Mouse (Mus musculus) cerebellum, adult 11-12 months (tissue): ENCODE results near the gene Zfp961.
"Not testable (repeated sequence)": the region's sequence is repeated elsewhere in the genome, so short reads cannot be mapped to it uniquely, and the experiment has no call there.

Source experiments
- DNase-seq: peaks from one replicate; pipeline ENCODE4 v3.0.0; 2022

Zfp961 gene

GRCm38 (mm10) chr8:71964051-71964450, 13.2 kb downstream of the Zfp961 start:
- no peak for DNase-seq

GRCm38 (mm10) chr8:71965166-71965565, 14.3 kb downstream of the Zfp961 start:
- DNase-seq, result no peak

GRCm38 (mm10) chr8:71966411-71966810, 15.6 kb downstream of the Zfp961 start:
- no peak for DNase-seq

- no peak for DNase-seq
These were observed 16.4 kb downstream of the Zfp961 start for GRCm38 (mm10) chr8:71967261-71967660.

GRCm38 (mm10) chr8:71968100-71968499, 17.3 kb downstream of the Zfp961 start:
- no peak for DNase-seq

GRCm38 (mm10) chr8:71968636-71969035, 17.8 kb downstream of the Zfp961 start:
- DNase-seq, result no peak

GRCm38 (mm10) chr8:71971945-71972344, 21.1 kb downstream of the Zfp961 start:
- DNase-seq, result no peak

GRCm38 (mm10) chr8:71974211-71974610, 23.4 kb downstream of the Zfp961 start:
- no peak for DNase-seq

GRCm38 (mm10) chr8:71981032-71981431, 30.2 kb downstream of the Zfp961 start:
- DNase-seq, result no peak

GRCm38 (mm10) chr8:71981456-71981855, 30.6 kb downstream of the Zfp961 start:
- no peak for DNase-seq

- DNase-seq, result no peak
These were observed 33.8 kb downstream of the Zfp961 start for GRCm38 (mm10) chr8:71984601-71985000.

GRCm38 (mm10) chr8:71988110-71988866, 37.5 kb downstream of the Zfp961 start:
- DNase-seq, result peak; percentile 75

- DNase-seq, result no peak
These were observed 38.2 kb downstream of the Zfp961 start for GRCm38 (mm10) chr8:71988867-71989599.

- DNase-seq, result no peak
These were observed 48.6 kb downstream of the Zfp961 start for GRCm38 (mm10) chr8:71999434-71999833.

- no peak for DNase-seq
These were observed 49.4 kb downstream of the Zfp961 start for GRCm38 (mm10) chr8:72000223-72000622.

- no peak for DNase-seq
These were observed 52.1 kb downstream of the Zfp961 start for GRCm38 (mm10) chr8:72002942-72003341.

GRCm38 (mm10) chr8:72005912-72006311, 55.1 kb downstream of the Zfp961 start:
- no peak for DNase-seq

- DNase-seq, result no peak
These were observed 55.9 kb downstream of the Zfp961 start for GRCm38 (mm10) chr8:72006763-72007162.

- DNase-seq, result no peak
These were observed 57.4 kb downstream of the Zfp961 start for GRCm38 (mm10) chr8:72008134-72008641.

- no peak for DNase-seq
These were observed 58.6 kb downstream of the Zfp961 start, which contains the start of gene Cyp4f18 for GRCm38 (mm10) chr8:72009473-72009872. Gene Cyp4f18, minus strand, starts transcription at chr8:72009626.

- DNase-seq, result not testable (repeated sequence)
These were observed 62.8 kb downstream of the Zfp961 start for GRCm38 (mm10) chr8:72013506-72014228.

GRCm38 (mm10) chr8:72017339-72017738, 66.5 kb downstream of the Zfp961 start:
- DNase-seq, result not testable (repeated sequence)

- DNase-seq, result no peak
These were observed 67.3 kb downstream of the Zfp961 start for GRCm38 (mm10) chr8:72018141-72018540.
